Mouse (Mus musculus): ENCODE results near the gene Olfr1369-ps1. TPM values are rescaled to one million over a fixed set of nuclear protein-coding genes. Genes with fewer than 3 reads are reported as not detected.
A peak's percentile ranks its signal among the peaks of the same experiment; 100 is the strongest.

The Olfr1369-ps1 gene
- polyA plus RNA-seq, 1 experiment from 2014 or later, result not detected

GRCm38 (mm10) chr13:21162591-21162990, 51.3 kb downstream of the Olfr1369-ps1 start:
- no peaks in the 10 kb centered on the region for H3K9me3 ChIP-seq (ENCODE audit: control insufficient read depth, low read length)
- no peak overlapping the region for H3K9ac ChIP-seq (ENCODE audit: low read length)
- WGBS, result 59% methylated on average over 5 of the region's 5 CpGs
- H3K36me3 ChIP-seq (ENCODE audit: control insufficient read depth, insufficient read depth, low read length), result no peaks in the 10 kb centered on the region
- DNase-seq (ENCODE audit: low spot score) (no peak), ATAC-seq (ENCODE audit: insufficient read depth, low FRiP score, low TSS enrichment) (no peak)
- no peak overlapping the region for H3K4me3 ChIP-seq (ENCODE audit: low read depth, low read length)
- no peaks in the 10 kb centered on the region for H3K27me3 ChIP-seq (ENCODE audit: control insufficient read depth, insufficient read depth, low read length)
- no peak overlapping the region for H3K27ac ChIP-seq (ENCODE audit: low read depth, low read length)
- no peaks in the 10 kb centered on the region for H3K4me1 ChIP-seq (ENCODE audit: control insufficient read depth, insufficient read depth, low read length)
- H3K4me2 ChIP-seq (ENCODE audit: low read depth), result no peak overlapping the region

- no peak overlapping the region for H3K27ac ChIP-seq (ENCODE audit: low read depth, low read length)
- no peaks in the 10 kb centered on the region for H3K27me3 ChIP-seq (ENCODE audit: control insufficient read depth, insufficient read depth, low read length)
- H3K4me2 ChIP-seq (ENCODE audit: low read depth), result peak overlapping the region; percentile 53
- no peaks in the 10 kb centered on the region for H3K36me3 ChIP-seq (ENCODE audit: control insufficient read depth, insufficient read depth, low read length)
- H3K9ac ChIP-seq (ENCODE audit: low read length), result peak overlapping the region; percentile 47; the same call in 1 of the 2 replicates
- peak overlapping the region; percentile 48 for H3K4me3 ChIP-seq (ENCODE audit: low read depth, low read length)
- DNase-seq (ENCODE audit: low spot score), result peak; percentile 81
- 1% methylated on average over 27 of the region's 27 CpGs for WGBS
- ATAC-seq (ENCODE audit: insufficient read depth, low FRiP score, low TSS enrichment), result peak; percentile 35; the same call in 1 of the 2 replicates
- no peaks in the 10 kb centered on the region for H3K9me3 ChIP-seq (ENCODE audit: control insufficient read depth, low read length)
- H3K4me1 ChIP-seq (ENCODE audit: control insufficient read depth, insufficient read depth, low read length), result no peaks in the 10 kb centered on the region
These were observed 55.9 kb downstream of the Olfr1369-ps1 start for GRCm38 (mm10) chr13:21166936-21167909.

GRCm38 (mm10) chr13:21167910-21168300, 56.6 kb downstream of the Olfr1369-ps1 start:
- H3K9ac ChIP-seq (ENCODE audit: low read length), result no peak overlapping the region; the same call in 1 of the 2 replicates
- ATAC-seq (ENCODE audit: insufficient read depth, low FRiP score, low TSS enrichment) (0 out of 2 replicates have a peak, but pooled peaks have one; percentile 45), DNase-seq (ENCODE audit: low spot score) (peak; percentile 43)
- H3K4me3 ChIP-seq (ENCODE audit: low read depth, low read length), result peak overlapping the region; percentile 53
- H3K4me1 ChIP-seq (ENCODE audit: control insufficient read depth, insufficient read depth, low read length), result no peaks in the 10 kb centered on the region
- no peak overlapping the region for H3K27ac ChIP-seq (ENCODE audit: low read depth, low read length)
- H3K9me3 ChIP-seq (ENCODE audit: control insufficient read depth, low read length), result no peaks in the 10 kb centered on the region
- peak overlapping the region; percentile 89 for H3K4me2 ChIP-seq (ENCODE audit: low read depth)
- no peaks in the 10 kb centered on the region for H3K27me3 ChIP-seq (ENCODE audit: control insufficient read depth, insufficient read depth, low read length)
- no peaks in the 10 kb centered on the region for H3K36me3 ChIP-seq (ENCODE audit: control insufficient read depth, insufficient read depth, low read length)
- WGBS, result under 1% methylated on average over 8 of the region's 8 CpGs

- Histone ChIP-seq H3K27me3 (ENCODE audit: control insufficient read depth, insufficient read depth, low read length) (no peaks in the 10 kb centered on the region), H3K4me3 (ENCODE audit: low read depth, low read length) (peak overlapping the region; percentile 53), H3K9me3 (ENCODE audit: control insufficient read depth, low read length) (no peaks in the 10 kb centered on the region), H3K9ac (ENCODE audit: low read length) (peak overlapping the region; percentile 45; the same call in 1 of the 2 replicates), H3K36me3 (ENCODE audit: control insufficient read depth, insufficient read depth, low read length) (no peaks in the 10 kb centered on the region), H3K27ac (ENCODE audit: low read depth, low read length) (no peak overlapping the region), H3K4me2 (ENCODE audit: low read depth) (peak overlapping the region; percentile 89), H3K4me1 (ENCODE audit: control insufficient read depth, insufficient read depth, low read length) (no peaks in the 10 kb centered on the region)
- ATAC-seq (ENCODE audit: insufficient read depth, low FRiP score, low TSS enrichment) (no peak), DNase-seq (ENCODE audit: low spot score) (peak; percentile 54)
- 1% methylated on average over 16 of the region's 16 CpGs for WGBS
These were observed 57.2 kb downstream of the Olfr1369-ps1 start for GRCm38 (mm10) chr13:21168371-21169011.

Other genes with a start within 250 kb of the Olfr1369-ps1 start
- not detected in 2 replicates for gene Olfr1370, start 36.5 kb upstream of the Olfr1369-ps1 start, polyA plus RNA-seq (2014; fragmentation: Nextera tagmentation; extraction: Ambion mirVana)
- not detected in 2 replicates for gene Olfr263, start 18.2 kb downstream of the Olfr1369-ps1 start, polyA plus RNA-seq (2014; fragmentation: Nextera tagmentation; extraction: Ambion mirVana)
- not detected in 2 replicates for gene Olfr1368, start 34.4 kb downstream of the Olfr1369-ps1 start, polyA plus RNA-seq (2014; fragmentation: Nextera tagmentation; extraction: Ambion mirVana)
- gene Trim27, start 68.0 kb downstream of the Olfr1369-ps1 start, polyA plus RNA-seq (2014; fragmentation: Nextera tagmentation; extraction: Ambion mirVana), result 150 and 160 TPM in 2 replicates
- gene Gpx5, start 181.2 kb downstream of the Olfr1369-ps1 start, polyA plus RNA-seq (2014; fragmentation: Nextera tagmentation; extraction: Ambion mirVana), result not detected in 2 replicates
- gene Gpx6, start 200.6 kb downstream of the Olfr1369-ps1 start, polyA plus RNA-seq (2014; fragmentation: Nextera tagmentation; extraction: Ambion mirVana), result 0.30 TPM in 1 of 2 replicates, not detected in the other
- not detected in 2 replicates for gene Olfr1367, start 235.4 kb downstream of the Olfr1369-ps1 start, polyA plus RNA-seq (2014; fragmentation: Nextera tagmentation; extraction: Ambion mirVana)

Measured in neural tube, embryonic 11.5 days (tissue).